Mouse (Mus musculus): ENCODE measurements around the gene Tlr4. TPM values are rescaled to one million over a fixed set of nuclear protein-coding genes. Genes with fewer than 3 reads are reported as not detected.

The Tlr4 gene
- polyA plus RNA-seq, 1 experiment from 2014 or later = 1.4 TPM

- 68% methylated on average over 3 of the region's 3 CpGs for WGBS
Measured at GRCm38 (mm10) chr4:66919630-66920372, 92.4 kb downstream of the Tlr4 start.

GRCm38 (mm10) chr4:66923616-66924276, 96.4 kb downstream of the Tlr4 start:
- ATAC-seq (ENCODE audit: low FRiP score) = peak; percentile 65; the same call in 1 of the 2 replicates
- WGBS = 75% methylated on average over 3 of the region's 3 CpGs
- Histone ChIP-seq H3K4me3 (no peak overlapping the region), H3K27me3 (no peaks in the 10 kb centered on the region), H3K4me1 (no peaks in the 10 kb centered on the region), H3K4me2 (replicated peaks) (no peak overlapping the region), H3K9me3 (replicated peaks) (no peaks in the 10 kb centered on the region), H3K9ac (no peak overlapping the region), H3K27ac (no peak overlapping the region), H3K36me3 (no peaks in the 10 kb centered on the region)

More at GRCm38 (mm10) chr4:66919630-66920372, 92.4 kb downstream of the Tlr4 start:
- no peak overlapping the region for H3K27ac ChIP-seq
- H3K4me2 ChIP-seq (replicated peaks) = no peak overlapping the region
- H3K9me3 ChIP-seq (replicated peaks) = no peaks in the 10 kb centered on the region
- H3K4me1 ChIP-seq = no peaks in the 10 kb centered on the region
- no peak for ATAC-seq (ENCODE audit: low FRiP score)
- H3K9ac ChIP-seq = no peak overlapping the region
- H3K4me3 ChIP-seq = no peak overlapping the region
- H3K36me3 ChIP-seq = no peaks in the 10 kb centered on the region
- H3K27me3 ChIP-seq = no peaks in the 10 kb centered on the region

- no peaks in the 10 kb centered on the region for H3K27me3 ChIP-seq
- H3K9ac ChIP-seq = no peak overlapping the region
- 50% methylated on average over 4 of the region's 4 CpGs for WGBS
- H3K27ac ChIP-seq = no peak overlapping the region
- no peak overlapping the region for H3K4me3 ChIP-seq
- H3K36me3 ChIP-seq = no peaks in the 10 kb centered on the region
- H3K4me2 ChIP-seq (replicated peaks) = no peak overlapping the region
- ATAC-seq (ENCODE audit: low FRiP score) = no peak
- no peaks in the 10 kb centered on the region for H3K9me3 ChIP-seq (replicated peaks)
- no peaks in the 10 kb centered on the region for H3K4me1 ChIP-seq
Measured at GRCm38 (mm10) chr4:66926066-66926465, 98.7 kb downstream of the Tlr4 start.

GRCm38 (mm10) chr4:66927537-66928088, 100.2 kb downstream of the Tlr4 start:
- Histone ChIP-seq H3K9me3 (replicated peaks) (no peaks in the 10 kb centered on the region), H3K4me2 (replicated peaks) (no peak overlapping the region), H3K4me1 (no peaks in the 10 kb centered on the region), H3K27me3 (no peaks in the 10 kb centered on the region), H3K9ac (no peak overlapping the region), H3K27ac (no peak overlapping the region), H3K36me3 (no peaks in the 10 kb centered on the region), H3K4me3 (no peak overlapping the region)
- 68% methylated on average over 2 of the region's 2 CpGs for WGBS
- no peak for ATAC-seq (ENCODE audit: low FRiP score)

GRCm38 (mm10) chr4:66938489-66939061, 111.2 kb downstream of the Tlr4 start:
- Histone ChIP-seq H3K4me2 (replicated peaks) (no peak overlapping the region), H3K27ac (no peak overlapping the region), H3K36me3 (no peaks in the 10 kb centered on the region), H3K9ac (no peak overlapping the region), H3K9me3 (replicated peaks) (no peaks in the 10 kb centered on the region), H3K27me3 (no peaks in the 10 kb centered on the region), H3K4me1 (0 out of 2 replicates have a peak, but pooled peaks cover 3% of the 10 kb centered on the region), H3K4me3 (no peak overlapping the region)
- ATAC-seq (ENCODE audit: low FRiP score) = no peak
- WGBS = 75% methylated on average over 4 of the region's 4 CpGs

- H3K4me3 ChIP-seq = no peak overlapping the region
- no peaks in the 10 kb centered on the region for H3K36me3 ChIP-seq
- H3K4me2 ChIP-seq (replicated peaks) = no peak overlapping the region
- 70% methylated on average over 1 of the region's 1 CpGs for whole genome bisulfite sequencing
- no peak for ATAC-seq (ENCODE audit: low FRiP score)
- H3K9me3 ChIP-seq (replicated peaks) = no peaks in the 10 kb centered on the region
- 0 out of 2 replicates have a peak, but pooled peaks cover 3% of the 10 kb centered on the region for H3K4me1 ChIP-seq
- no peak overlapping the region for H3K9ac ChIP-seq
- no peaks in the 10 kb centered on the region for H3K27me3 ChIP-seq
- H3K27ac ChIP-seq = no peak overlapping the region
Measured at GRCm38 (mm10) chr4:66941894-66942293, 114.5 kb downstream of the Tlr4 start.

GRCm38 (mm10) chr4:66943699-66944098, 116.3 kb downstream of the Tlr4 start:
- Histone ChIP-seq H3K4me1 (0 out of 2 replicates have a peak, but pooled peaks cover 2% of the 10 kb centered on the region), H3K27me3 (no peaks in the 10 kb centered on the region), H3K27ac (no peak overlapping the region), H3K36me3 (no peaks in the 10 kb centered on the region), H3K9me3 (replicated peaks) (no peaks in the 10 kb centered on the region), H3K4me3 (no peak overlapping the region), H3K4me2 (replicated peaks) (no peak overlapping the region), H3K9ac (no peak overlapping the region)
- ATAC-seq (ENCODE audit: low FRiP score) = no peak

- Histone ChIP-seq H3K36me3 (no peaks in the 10 kb centered on the region), H3K4me1 (no peaks in the 10 kb centered on the region), H3K9me3 (replicated peaks) (no peaks in the 10 kb centered on the region), H3K27ac (no peak overlapping the region), H3K9ac (no peak overlapping the region), H3K4me2 (replicated peaks) (no peak overlapping the region), H3K4me3 (no peak overlapping the region), H3K27me3 (no peaks in the 10 kb centered on the region)
- ATAC-seq (ENCODE audit: low FRiP score) = no peak
- 39% methylated on average over 1 of the region's 1 CpGs for WGBS
Measured at GRCm38 (mm10) chr4:66947657-66948056, 120.3 kb downstream of the Tlr4 start.

- Histone ChIP-seq H3K4me3 (no peak overlapping the region), H3K27ac (no peak overlapping the region), H3K9me3 (replicated peaks) (no peaks in the 10 kb centered on the region), H3K9ac (no peak overlapping the region), H3K4me2 (replicated peaks) (no peak overlapping the region), H3K27me3 (no peaks in the 10 kb centered on the region), H3K36me3 (no peaks in the 10 kb centered on the region), H3K4me1 (no peaks in the 10 kb centered on the region)
- 74% methylated on average over 3 of the region's 3 CpGs for WGBS
- ATAC-seq (ENCODE audit: low FRiP score) = no peak
Measured at GRCm38 (mm10) chr4:66974918-66975317, 147.5 kb downstream of the Tlr4 start.
